Mouse (Mus musculus): ENCODE data around the gene Nrf1.

DNA sequence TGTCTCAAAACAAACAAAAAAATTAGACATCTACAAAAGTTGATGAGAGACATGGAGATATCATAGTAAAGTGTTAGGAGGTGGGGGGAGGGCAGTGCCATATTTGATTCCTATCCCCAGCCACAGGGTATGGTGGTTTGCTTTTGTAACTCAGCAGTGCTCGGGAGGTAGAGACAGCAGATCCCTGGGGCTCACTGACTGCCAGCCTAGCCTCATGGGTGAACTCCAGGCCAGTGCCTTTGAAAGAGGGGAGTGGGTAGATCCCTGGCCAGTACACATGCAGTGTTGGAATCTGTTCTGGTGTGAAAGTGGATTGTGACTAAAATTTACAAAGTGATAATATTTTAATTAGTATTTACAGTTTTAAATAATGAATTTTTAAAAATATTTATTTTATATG is 75.6 kb downstream of the Nrf1 start:
- TF ChIP-seq POLR2A (IDR thresholded peaks at IDR 0.05; ENCODE audit: control insufficient read depth, extremely low read depth, insufficient read depth, low read length, poor library complexity) = no peak
- TF ChIP-seq CTCF (IDR thresholded peaks at IDR 0.05; ENCODE audit: borderline replicate concordance, control insufficient read depth, extremely low read depth, insufficient read depth, low read length, poor library complexity) = no peak

Data from thymus, adult 2 months (tissue).